Mouse (Mus musculus) adrenal gland, adult 2 months (tissue): ENCODE results near the gene Slc44a5. TPM values are rescaled to one million over a fixed set of nuclear protein-coding genes. Genes with fewer than 3 reads are reported as not detected.
A peak's percentile ranks its signal among the peaks of the same experiment; 100 is the strongest.
"Not testable (repeated sequence)": the region's sequence is repeated elsewhere in the genome, so short reads cannot be mapped to it uniquely, and the experiment has no call there.

Experiments
- DNase-seq: peaks from one replicate; pipeline ENCODE4 v3.0.0; 2021
- polyA plus RNA-seq: library from polyadenylated mRNA; depleted of rRNA; stranded (reverse); fragments of >200 nt; gene quantifications from 2 replicates; pipeline ENCODE4 v1.2.3, GENCODE M21; 2012
- total RNA-seq, 2 experiments: library from RNA; stranded (reverse); gene quantifications; 2 replicates each; pipeline ENCODE4 v1.2.3; 2021

Gene Slc44a5
- total and polyA plus RNA-seq, 3 experiments: 0.01 TPM; not detected in 2

DNA sequence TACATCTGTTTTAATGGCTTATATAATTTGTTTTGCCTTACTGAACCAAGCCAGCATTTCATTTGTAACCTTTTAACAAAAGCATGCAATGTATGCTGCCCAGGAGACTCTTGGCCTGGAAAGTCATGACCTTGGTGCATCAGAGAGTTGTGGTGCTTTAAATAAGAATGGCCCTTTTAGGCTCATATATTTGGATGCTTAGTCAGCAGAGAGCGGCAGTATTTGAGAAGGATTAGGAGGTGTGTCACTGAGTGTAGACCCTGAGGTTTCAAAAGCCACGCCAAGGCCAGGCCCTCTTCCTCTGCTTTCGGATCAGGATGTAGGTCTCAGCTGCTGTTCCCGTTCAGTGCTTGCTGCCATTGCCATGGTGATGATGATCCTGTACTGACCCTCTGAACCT lies 3.8 kb upstream of the Slc44a5 start:
- DNase-seq: no peak

DNA sequence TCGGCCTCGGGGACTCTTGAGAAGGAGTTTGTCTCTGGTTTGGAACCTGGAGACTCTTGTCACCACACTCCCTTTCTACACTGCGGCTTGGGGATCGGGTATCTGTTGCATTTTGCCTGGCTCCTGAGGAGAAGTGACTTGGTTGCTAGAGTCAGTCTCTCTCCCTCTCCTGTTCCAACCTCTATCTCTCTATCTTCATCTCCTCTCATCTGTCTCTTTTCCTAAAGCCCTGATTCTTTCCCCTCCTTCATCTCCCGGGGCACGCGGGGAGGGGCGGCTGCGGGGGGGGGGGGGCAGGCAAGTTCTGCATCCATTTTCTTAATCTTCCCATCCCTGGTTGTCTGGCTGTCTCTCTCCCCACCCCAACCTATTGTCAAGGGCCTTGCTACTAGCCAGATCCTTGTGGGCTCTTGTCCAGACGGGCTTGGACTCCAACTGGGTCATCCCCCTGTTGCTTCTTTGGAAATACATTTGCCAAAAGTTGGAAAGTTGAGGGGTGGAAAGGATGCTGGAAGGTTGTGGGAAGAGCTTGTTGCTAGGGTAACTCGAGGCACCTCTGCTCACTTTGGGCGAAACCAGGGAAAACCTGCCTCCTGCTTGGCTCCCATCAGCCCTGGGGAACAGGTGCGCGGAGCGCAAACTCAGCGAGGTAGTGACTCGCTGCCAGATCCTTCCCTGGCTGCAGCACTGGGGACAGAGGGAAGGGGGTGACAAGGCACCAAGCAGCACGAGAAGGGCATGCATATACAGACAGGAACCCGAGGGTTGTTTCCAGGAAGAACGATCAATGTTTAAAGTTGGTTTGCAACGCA lies 919 bp downstream of the Slc44a5 start:
- DNase-seq: no peak

DNA sequence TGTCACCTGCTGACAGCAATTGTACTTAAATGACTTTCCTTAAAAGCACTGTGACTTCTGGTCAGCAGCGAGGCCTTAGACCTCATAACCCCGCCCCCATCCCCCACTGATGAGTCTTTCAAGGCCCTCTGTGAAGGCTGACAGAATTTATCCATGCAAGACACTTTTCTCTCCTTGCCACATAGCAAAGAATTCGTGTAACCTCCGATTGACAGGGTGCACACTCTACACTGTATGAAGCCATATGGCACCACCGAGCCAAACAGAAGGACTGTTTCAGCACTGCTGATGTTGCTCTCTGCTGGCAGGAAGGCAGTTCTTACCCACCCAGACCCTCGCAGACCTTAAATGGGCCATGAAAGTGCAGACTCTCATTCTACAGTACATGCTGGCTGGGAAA lies 1.8 kb downstream of the Slc44a5 start:
- DNase-seq: peak; percentile 48

DNA sequence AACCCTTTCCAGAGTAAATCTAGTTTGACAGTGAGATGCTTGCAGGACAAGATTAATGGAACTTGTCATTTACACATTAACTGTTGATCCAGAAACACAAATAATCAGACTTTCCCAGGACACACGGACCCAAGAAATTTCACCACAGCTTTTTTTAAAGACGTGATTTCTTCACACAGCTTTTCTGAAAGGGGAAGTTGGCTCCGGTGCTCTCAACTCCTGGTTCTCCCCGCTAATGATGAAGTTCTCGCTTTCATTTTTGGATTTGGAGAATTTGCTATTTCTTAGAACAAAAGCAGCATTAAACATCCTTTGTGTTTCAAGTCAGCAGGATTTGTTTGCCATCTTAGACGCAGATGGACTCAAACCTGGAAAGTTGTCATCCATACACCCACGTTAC lies 2.6 kb downstream of the Slc44a5 start:
- no peak for DNase-seq

DNA sequence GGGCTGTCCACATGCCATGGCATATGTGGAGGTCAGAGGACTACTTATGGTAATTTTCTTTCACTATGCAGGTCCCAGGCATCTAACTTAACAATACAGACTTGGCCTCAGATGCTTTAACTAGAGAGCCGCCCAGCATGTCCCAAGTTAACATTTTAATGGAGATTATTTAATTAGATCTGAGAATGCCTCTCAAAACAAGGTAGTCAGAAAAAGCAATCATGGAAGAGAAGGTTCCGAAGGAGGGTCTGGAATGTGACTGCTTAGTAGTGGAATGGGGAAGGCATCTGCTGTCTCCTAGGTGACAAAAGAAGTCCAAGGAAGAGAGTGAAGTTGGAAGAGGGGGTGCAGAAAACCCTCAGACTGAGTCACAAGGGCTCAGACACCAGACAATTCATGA lies 7.4 kb downstream of the Slc44a5 start:
- DNase-seq: no peak

DNA sequence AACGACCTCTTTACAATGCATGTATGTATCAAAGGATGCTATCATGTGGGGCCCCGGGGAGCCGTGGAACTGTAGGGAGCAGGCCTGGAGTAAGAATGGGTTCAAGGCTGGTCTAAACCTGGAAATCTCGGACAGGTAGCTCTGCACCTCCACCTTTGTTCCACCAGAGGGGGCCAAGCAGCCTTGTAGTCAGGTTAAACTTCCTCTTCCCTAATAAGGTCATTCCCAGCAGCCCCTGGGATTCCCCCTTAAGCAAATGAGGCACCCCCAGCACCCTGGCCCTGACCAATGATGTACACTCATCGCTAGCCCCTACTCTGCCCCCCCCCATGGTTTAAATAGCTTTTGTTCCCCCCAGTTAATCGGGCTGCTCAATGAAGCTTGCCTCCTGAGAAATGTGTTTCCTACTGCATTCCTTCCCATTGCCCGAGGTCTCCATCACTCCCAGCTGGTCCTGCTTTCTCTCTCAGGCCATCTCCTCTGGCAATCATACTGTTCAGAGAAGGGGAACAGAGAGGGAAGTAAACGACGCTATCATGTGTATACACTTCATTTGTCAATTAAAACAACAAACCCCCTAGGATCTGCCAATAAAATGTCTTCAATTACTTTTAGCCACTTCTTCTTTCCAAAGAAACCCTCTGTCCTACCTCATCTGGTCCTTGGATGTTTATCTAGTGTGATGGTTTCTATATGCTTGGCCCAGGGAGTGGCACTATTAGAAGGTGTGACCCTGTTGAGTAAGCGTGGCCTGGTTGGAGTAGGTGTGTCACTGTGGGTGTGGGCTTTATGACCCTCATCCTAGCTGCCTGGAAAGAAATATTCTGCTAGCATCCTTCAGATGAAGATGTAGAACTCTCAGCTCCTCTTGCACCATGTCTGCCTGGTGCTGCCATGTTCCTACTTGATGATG lies 11.4 kb downstream of the Slc44a5 start:
- no peak for DNase-seq

DNA sequence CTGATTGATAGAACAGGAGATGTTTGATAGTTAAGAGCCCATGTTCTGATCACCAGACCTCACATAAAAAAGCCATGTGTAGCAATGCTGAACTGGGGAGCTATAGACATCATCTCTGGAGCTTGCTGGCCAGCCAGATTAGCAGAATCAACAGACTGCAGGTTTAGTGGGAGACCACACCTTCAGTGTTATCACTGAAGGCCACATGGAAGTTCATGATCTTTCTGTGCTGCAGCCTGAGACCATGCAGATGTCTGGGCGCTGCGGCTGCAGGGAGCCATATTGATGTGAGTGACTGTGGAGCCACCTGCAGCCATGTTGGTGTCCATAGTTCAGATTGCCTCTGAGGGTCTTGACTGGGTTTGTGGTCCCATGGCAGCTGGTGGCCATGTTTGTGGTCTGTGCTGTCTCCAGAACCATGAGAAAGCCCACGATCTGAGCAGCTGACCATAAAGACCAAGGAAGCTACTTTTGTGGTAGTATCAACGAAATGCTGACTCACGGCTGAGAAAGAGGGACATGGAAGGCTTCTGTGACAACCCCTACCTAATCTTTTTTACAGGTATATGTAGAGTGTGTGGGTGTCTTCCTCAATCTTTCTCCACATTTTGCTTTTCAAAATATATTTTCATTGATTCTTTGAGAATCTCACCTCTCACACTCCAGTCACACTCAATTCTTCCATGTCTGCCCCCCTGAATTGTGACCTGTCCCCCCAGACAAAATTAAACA lies 26.7 kb downstream of the Slc44a5 start:
- no peak for DNase-seq

DNA sequence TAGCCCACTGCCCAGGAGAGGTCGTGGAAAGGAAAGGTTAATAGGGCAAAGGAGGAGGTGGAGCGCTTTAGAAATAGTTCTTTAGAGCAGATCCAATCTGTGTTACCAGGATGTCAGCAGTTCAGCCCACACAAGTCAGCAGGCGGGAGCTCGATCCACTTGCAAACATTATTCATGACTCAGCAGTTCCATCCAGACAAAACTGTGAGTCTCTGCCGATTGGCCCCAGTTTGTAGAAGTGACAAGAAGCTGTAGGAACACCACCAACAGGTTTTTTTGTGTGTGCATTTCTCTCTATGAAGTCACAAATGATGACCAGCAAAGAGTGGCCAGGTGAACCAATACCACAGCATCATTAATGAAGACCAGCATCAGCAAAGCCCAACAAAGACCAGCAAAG lies 28.1 kb downstream of the Slc44a5 start:
- no peak for DNase-seq

DNA sequence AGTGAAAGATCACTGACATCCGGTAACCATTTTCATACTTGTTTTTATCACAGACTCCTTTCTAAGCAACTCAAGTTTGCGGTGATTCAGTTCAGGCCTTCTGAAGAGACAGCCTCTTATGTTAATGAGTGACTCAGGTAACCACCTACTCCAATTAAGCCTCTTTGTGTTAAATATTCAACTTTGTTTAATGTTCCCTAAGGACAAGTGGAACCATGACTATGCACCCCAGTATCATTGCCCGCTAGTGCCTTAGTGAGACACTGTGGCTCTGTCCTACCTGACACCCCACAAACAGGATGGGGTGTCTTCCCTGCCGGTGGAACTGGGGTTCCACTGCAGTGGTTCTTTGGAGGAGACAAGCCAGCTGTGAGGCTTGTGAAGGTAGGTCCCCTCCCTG lies 73.6 kb downstream of the Slc44a5 start:
- DNase-seq: no peak

DNA sequence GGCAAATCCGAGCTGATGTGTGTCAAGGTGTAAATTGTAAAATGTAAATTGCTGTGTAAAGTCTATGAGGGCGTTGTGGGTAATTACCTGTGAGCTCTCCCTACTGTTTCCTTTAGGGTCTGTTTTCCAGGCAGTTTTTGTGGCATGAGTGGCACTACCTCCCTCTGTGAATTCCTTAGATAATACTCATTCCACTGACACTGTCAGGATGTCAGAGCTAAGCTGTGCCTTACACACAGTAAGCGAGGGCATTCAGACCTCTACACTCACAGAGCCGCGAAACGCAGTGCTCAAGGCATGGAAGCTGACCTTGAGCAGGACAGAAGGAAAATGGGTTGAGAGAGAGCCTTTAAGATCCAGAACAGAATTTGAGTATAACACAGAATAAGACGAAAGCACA lies 80.1 kb downstream of the Slc44a5 start:
- DNase-seq: no peak

DNA sequence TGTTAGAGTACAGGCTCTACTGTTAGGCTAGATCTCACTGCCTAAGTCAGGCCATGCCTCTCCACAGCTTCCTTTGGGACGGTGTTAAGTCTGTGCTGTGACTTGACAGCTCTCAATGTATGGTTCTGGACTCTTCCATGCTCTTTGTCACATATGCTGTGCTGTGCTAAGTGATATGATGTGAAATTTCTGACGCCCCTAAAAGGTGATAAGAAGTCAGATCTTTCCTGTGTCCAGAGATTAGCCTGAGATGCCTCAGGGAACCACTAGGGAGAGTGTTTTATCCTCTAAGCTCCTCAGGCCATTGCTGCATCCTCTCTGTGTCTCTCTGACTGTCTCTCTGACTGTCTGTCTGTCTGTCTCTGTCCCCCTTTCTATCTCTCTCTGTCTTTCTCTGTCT lies 84.2 kb downstream of the Slc44a5 start:
- no peak for DNase-seq

DNA sequence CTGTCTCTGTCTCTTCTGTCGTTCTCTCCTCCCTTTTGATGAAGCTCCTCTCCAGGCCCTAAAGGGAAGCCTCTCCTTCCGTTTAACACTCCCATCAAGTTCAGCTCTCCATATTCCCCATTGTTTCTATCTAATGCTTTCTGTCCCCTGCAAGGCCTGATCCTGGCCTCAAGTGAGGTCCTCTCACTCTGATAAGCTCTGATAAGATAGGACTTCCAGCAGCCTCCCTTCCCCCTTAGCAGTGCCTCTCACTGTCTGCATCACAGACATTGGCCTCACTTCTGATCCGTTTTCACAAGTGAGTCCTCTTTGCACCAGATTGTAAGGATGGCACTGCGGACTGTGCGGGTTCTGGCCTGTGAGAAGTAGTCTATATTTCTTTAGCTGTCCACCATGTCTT lies 85.0 kb downstream of the Slc44a5 start:
- DNase-seq: no peak

DNA sequence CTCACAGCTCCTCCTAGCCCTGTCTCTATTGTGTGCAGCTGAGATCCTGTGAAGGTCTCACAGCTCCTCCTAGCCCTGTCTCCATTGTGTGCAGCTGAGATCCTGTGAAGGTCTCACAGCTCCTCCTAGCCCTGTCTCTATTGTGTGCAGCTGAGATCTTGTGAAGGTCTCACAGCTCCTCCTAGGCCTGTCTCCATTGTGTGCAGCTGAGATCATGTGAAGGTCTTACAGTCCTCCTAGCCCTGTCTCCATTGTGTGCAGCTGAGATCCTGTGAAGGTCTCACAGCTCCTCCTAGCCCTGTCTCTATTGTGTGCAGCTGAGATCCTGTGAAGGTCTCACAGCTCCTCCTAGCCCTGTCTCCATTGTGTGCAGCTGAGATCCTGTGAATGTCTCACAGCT lies 98.8 kb downstream of the Slc44a5 start:
- not testable (repeated sequence) for DNase-seq

DNA sequence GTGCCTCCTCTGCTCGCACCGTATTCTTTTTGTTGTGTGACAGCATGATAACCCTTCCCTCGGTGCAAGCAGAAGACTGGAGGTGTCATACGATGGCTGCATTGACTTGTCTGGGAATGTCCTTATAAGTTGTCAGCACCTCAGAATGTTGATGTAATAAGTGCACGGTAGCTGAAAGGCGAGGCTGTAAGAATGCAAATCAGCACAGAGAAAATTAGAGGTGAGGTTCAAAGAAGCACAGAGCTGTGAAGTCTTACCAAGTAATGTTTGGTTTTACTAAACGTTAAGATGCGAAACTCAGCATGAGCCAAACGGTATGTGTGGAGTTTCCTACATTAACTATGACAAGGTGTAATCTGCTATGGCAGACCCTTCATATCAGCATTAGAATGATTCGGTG lies 102.5 kb downstream of the Slc44a5 start:
- DNase-seq: no peak

DNA sequence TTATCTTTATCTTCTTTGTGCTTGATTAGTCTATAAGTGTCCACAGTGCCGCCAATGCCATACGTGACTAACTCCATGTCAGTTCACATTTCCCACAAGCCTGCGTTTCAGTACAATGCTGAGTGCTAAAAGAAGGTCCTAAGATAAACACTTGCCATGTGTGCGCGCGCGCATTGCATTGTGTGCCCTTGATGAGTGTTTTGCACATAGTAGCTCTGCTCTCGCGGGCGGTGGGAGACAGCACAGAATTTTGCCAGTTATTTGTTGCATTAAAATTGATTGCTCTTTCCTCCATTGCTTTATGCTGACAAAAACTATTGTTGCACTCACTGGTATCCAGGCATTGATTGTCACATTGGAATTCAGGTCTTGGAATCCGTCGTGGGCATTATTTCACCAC lies 108.5 kb downstream of the Slc44a5 start:
- DNase-seq: no peak

DNA sequence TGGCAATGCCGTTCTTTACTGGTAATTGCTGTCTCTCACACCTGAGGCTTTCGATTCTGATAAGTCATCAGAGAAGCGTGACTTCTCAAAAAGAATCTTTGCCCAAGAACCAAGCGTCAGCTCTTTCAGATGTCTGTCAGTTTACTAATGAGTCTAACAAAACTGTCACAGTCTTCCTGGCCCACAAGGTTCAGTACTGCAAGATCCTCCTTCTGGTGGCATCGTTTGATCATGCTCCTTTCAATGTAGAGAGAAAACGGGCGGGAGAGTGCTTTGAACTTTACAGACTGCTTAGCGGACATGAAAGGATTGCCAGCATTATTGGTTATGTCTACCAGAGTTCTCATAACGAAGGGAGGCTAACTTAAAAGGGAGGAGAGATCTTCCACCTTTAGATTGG lies 109.0 kb downstream of the Slc44a5 start:
- no peak for DNase-seq

DNA sequence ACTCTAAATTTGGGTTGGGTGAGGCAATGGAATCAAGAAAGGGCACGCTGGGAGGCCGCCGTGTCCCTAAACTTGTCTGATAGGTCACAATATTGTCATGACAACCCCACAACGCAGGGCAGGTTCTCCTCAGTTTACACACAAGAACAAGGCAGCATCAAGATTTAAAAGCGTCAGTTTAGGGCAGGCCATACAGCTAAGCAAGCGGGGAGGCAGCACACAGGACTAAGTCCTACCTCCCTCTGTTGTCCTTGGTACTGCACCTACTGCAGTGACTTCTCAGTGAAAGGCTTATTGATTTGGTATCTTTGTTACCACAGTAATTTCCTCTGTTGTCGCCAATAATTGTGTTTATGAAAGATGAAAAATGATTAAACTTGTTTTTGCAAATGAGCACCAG lies 109.7 kb downstream of the Slc44a5 start:
- no peak for DNase-seq

DNA sequence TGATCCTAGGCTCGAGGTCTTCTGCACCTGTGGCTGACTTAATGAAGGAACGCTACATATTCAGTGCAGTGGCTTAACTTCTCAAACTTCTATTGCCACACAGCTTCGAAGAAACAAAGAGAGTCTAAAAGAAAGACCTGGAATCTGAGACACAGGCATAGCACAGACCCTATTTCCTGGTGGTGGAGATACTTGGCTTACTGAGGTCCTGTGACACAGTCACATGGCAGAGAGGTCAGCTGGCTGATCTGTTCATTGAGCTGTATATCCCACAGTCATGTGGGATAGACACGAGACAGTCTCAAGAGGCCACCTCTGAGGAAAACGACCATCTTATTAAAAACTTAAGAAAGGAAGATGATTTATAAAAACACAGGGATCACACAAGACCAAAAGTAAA lies 116.8 kb downstream of the Slc44a5 start:
- DNase-seq: no peak

DNA sequence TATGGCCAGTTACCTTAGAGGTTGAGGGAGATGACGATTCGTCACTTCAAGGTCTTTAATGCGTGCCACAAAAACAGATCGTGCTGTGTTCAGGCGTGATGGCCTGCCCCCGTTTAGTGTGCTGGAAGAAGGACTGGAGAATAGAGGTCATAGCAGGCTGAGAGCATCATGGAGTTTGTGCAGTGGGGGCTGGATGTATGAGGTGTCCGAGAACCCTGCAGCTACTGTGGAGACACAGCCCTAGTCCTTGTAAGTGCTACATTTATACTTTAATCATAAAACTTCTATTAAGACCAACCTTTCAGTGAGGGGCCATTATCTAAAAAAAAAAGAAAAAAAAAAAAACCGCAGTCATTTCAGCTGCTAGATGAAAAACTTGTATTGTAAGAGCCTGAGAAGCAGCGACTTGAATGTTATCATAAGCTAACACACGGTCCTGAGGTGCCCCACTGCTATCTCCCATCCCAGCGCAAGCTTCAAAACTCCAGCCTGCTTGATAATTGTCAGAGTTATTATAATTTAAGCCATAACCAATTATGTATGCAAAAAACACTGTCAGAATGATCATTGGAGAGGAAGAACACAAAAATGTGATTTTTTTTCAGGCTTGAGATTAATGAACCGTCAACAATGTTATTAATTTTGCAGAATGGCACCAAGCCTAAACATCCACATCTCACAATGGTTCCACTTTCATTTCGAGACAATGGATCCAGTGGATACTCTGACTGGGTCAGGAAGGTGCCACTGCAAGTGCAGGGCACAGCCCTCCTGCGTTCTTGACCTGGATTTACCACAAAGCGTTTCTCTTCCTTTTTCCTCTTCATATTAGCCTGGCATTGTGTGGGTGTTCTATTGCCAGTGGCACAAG lies 118.5 kb downstream of the Slc44a5 start:
- DNase-seq: no peak

DNA sequence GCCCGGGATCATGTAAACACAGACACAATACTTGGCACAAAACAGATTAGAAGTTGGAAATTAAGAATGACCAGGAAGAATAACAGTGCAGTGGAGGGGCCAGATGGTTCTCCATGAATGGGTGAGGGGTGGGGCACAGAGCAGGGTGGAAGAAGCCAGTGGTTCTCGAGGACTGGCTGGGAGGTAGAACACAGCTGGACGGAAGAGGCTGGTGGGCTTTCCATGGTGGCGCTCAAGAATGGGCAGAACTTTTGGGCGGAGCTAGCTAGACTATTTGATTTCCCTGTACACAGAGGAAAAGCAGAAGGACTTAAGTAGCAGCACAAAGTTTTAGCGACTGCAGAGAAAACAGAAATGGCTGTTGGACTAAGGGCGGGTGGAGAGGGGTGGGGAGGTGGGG lies 119.2 kb downstream of the Slc44a5 start:
- no peak for DNase-seq

DNA sequence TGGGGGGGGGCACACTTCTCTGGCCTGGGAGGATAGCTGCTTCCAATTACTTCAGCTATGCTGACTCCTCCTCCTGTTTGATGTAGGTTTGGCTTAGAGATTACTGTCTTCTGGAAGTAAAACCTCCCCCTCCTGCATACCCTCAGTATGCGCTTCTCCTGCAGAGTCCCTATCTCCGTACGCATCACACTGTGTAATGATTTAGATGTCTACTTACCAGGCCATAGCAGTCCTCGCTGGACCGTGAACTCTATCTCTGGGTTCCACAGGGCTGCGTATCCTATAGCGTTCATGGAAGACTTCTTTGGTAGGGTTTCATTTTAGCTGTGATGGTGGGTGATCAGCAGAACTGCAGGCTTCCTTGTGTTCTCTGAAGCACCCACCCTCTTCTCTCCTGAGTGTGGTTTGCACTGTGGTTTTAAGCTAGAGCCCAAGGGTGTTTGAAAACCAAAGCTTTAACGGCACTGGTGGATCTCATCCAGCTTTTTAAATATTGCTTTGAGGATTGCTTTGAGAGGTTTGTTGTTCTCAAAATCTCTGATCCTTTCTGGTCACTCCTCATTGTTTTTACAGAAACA lies 120.6 kb downstream of the Slc44a5 start:
- DNase-seq: no peak
